Mouse (Mus musculus): ENCODE measurements at regions not wholly inside any gene's neighbourhood (a gene's known extent, or its start where the extent isn't known, plus 50 kb on each side); places are given as distances from the start of the nearest gene placed in this dataset.

DNA sequence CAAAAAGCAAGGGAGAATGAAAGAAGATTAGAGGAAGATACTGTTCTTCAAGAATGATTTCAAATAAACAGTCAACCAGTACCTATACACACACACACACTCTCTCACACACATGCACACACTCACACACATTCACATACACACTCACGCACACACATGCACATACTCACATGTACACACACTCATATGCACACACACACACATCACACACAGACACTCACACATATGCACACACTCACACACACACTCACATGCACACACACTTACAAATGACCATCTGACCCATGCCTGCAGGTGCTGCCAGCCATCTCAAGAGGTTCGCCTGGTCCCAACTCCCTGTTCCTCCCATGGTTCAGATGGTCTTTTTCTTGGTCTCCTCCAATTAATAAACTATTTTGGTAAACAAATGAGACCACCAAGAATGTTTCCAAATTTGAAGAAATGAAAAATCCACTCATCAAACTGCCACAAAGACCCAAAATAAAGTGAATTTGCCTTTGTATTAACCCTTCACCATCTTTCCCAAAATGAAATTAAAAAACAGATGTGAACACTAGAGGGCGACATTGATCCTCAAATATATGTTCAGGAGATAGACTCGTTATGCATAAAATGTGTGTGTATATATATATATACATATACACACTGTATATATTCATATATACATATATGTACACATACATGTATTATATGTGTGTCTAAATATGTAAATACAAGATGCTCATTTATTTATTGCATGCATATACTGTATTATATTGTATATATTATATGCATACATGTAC lies 150.3 kb upstream of the Ank start:
- Histone ChIP-seq H3K4me3 (ENCODE audit: low read depth, low read length) (no peak overlapping the region), H3K9ac (ENCODE audit: low read length) (no peak overlapping the region), H3K4me2 (ENCODE audit: low read length) (no peak overlapping the region), H3K4me1 (replicated peaks; ENCODE audit: control insufficient read depth, insufficient read depth, low read length) (no peaks in the 10 kb centered on the region), H3K36me3 (ENCODE audit: control insufficient read depth, insufficient read depth, low read length) (no peaks in the 10 kb centered on the region), H3K27me3 (replicated peaks; ENCODE audit: control insufficient read depth, insufficient read depth, low read length) (no peaks in the 10 kb centered on the region), H3K27ac (ENCODE audit: low read depth) (no peak overlapping the region), H3K9me3 (ENCODE audit: control insufficient read depth, low read length) (no peaks in the 10 kb centered on the region)
- ATAC-seq (replicated peaks; ENCODE audit: low FRiP score, low TSS enrichment, low read depth): peak; percentile 50; the same call in 1 of the 2 replicates
- DNase-seq (ENCODE audit: low spot score): no peak
- WGBS: 52% methylated on average over 4 of the region's 4 CpGs

DNA sequence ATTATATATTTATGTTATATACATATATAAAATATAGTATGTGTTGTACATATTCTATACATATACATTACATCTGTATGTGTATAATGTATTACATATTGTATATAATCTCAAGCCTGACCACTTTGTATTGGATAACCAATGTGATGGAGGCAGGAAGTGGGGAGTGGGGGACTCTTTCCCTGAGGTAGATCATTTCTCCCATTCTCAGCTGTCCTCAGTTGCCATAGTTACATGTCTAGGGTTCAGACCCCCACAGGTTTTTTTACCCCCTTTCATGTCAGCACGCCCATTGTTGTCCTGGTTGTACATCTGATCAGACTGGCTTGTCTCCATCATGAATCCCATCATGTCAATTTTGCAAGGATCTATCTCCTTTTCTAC lies 149.7 kb upstream of the Ank start:
- ATAC-seq (replicated peaks; ENCODE audit: low FRiP score, low TSS enrichment, low read depth): 0 out of 2 replicates have a peak, but pooled peaks have one; percentile 19
- no peaks in the 10 kb centered on the region for H3K4me1 ChIP-seq (replicated peaks; ENCODE audit: control insufficient read depth, insufficient read depth, low read length)

DNA sequence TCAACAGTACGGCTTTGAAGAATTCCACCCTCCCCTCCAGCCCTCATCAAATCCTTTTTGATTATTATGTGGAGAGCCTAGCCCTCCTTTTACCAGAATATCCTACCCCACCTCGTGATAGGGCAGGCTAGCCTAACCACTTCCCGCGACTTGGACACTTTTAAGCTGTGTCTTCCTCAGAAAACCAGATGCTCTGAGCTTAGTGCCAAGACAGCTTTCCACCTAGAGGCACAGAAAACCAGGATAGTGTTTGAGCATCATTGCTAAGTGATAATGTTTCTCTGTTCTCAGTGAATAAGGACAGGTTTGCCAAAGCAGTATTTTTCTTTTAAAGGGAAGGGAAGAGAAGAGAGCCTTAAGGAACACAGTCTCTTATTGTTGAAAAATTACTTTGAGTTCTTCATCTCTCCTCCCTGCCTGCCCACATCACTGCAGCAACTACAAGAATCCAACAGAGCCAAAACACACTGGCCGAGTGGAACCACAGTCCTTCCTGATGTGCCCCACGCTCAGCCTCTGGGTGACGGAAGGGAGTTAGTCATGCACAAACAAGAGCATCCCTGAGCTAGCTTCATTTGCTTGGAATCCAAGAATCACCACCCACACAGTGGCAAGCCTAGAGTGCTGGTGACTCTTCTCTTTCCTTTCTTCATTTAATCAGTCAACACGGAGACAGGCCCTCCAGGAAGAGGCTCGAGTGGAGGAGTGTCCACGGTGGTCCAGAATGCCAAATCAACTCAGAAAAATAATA lies 144.4 kb upstream of the Ank start:
- no peak overlapping the region for H3K9ac ChIP-seq (ENCODE audit: low read length)
- H3K36me3 ChIP-seq (ENCODE audit: control insufficient read depth, insufficient read depth, low read length): no peaks in the 10 kb centered on the region
- no peaks in the 10 kb centered on the region for H3K27me3 ChIP-seq (replicated peaks; ENCODE audit: control insufficient read depth, insufficient read depth, low read length)
- H3K4me2 ChIP-seq (ENCODE audit: low read length): no peak overlapping the region
- no peaks in the 10 kb centered on the region for H3K9me3 ChIP-seq (ENCODE audit: control insufficient read depth, low read length)
- DNase-seq (ENCODE audit: low spot score) (no peak), ATAC-seq (replicated peaks; ENCODE audit: low FRiP score, low TSS enrichment, low read depth) (no peak)
- no peaks in the 10 kb centered on the region for H3K4me1 ChIP-seq (replicated peaks; ENCODE audit: control insufficient read depth, insufficient read depth, low read length)
- H3K4me3 ChIP-seq (ENCODE audit: low read depth, low read length): no peak overlapping the region
- 85% methylated on average over 10 of the region's 10 CpGs for WGBS
- H3K27ac ChIP-seq (ENCODE audit: low read depth): no peak overlapping the region

More for the DNA sequence above, 149.7 kb upstream of the Ank start:
- no peak overlapping the region for H3K9ac ChIP-seq (ENCODE audit: low read length)
- H3K4me2 ChIP-seq (ENCODE audit: low read length): no peak overlapping the region
- no peaks in the 10 kb centered on the region for H3K9me3 ChIP-seq (ENCODE audit: control insufficient read depth, low read length)
- WGBS: 71% methylated on average over 1 of the region's 1 CpGs
- no peak overlapping the region for H3K27ac ChIP-seq (ENCODE audit: low read depth)
- no peaks in the 10 kb centered on the region for H3K36me3 ChIP-seq (ENCODE audit: control insufficient read depth, insufficient read depth, low read length)
- no peak for DNase-seq (ENCODE audit: low spot score)
- no peaks in the 10 kb centered on the region for H3K27me3 ChIP-seq (replicated peaks; ENCODE audit: control insufficient read depth, insufficient read depth, low read length)
- no peak overlapping the region for H3K4me3 ChIP-seq (ENCODE audit: low read depth, low read length)

DNA sequence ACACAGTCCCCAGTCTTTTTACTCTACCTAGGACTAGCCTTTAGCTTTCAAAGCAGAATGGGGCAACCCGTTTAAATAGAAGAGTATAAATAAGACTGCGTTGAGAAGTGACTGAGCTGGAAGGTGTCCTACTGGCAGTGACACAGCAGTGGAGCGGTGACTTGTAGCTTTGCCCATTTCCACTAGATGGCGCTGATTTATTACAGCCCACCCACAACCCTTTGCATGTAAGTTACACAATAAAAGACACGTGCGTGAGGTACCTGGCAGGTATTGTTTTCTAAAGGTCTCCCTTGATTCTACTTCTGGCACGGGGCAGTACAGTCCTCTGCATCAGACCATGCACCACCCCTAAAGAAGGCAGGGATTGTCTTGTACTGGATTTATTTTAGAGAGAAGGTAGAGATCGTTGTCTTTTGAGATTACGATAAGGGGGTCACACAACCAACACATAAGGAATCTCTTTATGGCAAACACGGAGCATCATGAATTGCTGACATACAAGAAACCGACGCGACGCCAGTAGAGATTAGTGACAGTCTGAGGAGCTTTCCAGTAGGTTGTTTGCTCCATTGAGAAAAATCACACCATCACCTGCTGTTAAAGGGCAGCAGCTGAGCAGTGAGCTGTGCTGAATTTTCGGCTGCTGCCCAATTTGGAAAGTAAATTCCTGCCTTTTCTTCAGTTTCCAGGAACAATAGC lies 140.5 kb upstream of the Ank start:
- WGBS: 29% methylated on average over 15 of the region's 15 CpGs
- no peak overlapping the region for H3K4me3 ChIP-seq (ENCODE audit: low read depth, low read length)
- H3K4me2 ChIP-seq (ENCODE audit: low read length): no peak overlapping the region
- H3K4me1 ChIP-seq (replicated peaks; ENCODE audit: control insufficient read depth, insufficient read depth, low read length): no peaks in the 10 kb centered on the region
- no peaks in the 10 kb centered on the region for H3K27me3 ChIP-seq (replicated peaks; ENCODE audit: control insufficient read depth, insufficient read depth, low read length)
- peak; percentile 91 for ATAC-seq (replicated peaks; ENCODE audit: low FRiP score, low TSS enrichment, low read depth)
- no peaks in the 10 kb centered on the region for H3K36me3 ChIP-seq (ENCODE audit: control insufficient read depth, insufficient read depth, low read length)
- no peak overlapping the region for H3K9ac ChIP-seq (ENCODE audit: low read length)
- DNase-seq (ENCODE audit: low spot score): peak; percentile 73
- no peaks in the 10 kb centered on the region for H3K9me3 ChIP-seq (ENCODE audit: control insufficient read depth, low read length)
- H3K27ac ChIP-seq (ENCODE audit: low read depth): no peak overlapping the region

DNA sequence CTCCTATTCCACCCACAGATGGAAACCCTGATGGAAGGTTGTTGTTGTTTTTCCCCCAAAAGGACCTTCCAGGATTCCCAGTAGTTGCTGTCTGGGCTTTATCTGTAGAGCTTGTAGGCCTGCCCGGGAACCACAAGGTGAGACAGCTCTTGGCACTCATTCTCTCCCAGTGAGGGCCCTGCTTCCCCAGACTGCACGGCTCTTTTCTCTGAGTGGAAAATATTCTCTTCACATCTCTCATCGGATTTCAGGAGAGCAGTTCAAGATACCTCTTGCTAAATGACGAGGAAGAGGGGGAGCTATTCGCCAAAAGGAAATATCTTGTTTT lies 140.0 kb upstream of the Ank start:
- H3K27me3 ChIP-seq (replicated peaks; ENCODE audit: control insufficient read depth, insufficient read depth, low read length): no peaks in the 10 kb centered on the region
- H3K9me3 ChIP-seq (ENCODE audit: control insufficient read depth, low read length): no peaks in the 10 kb centered on the region
- ATAC-seq (replicated peaks; ENCODE audit: low FRiP score, low TSS enrichment, low read depth) (no peak), DNase-seq (ENCODE audit: low spot score) (no peak)
- H3K36me3 ChIP-seq (ENCODE audit: control insufficient read depth, insufficient read depth, low read length): no peaks in the 10 kb centered on the region
- H3K27ac ChIP-seq (ENCODE audit: low read depth): no peak overlapping the region
- no peaks in the 10 kb centered on the region for H3K4me1 ChIP-seq (replicated peaks; ENCODE audit: control insufficient read depth, insufficient read depth, low read length)
- no peak overlapping the region for H3K9ac ChIP-seq (ENCODE audit: low read length)
- no peak overlapping the region for H3K4me2 ChIP-seq (ENCODE audit: low read length)
- 77% methylated on average over 5 of the region's 5 CpGs for WGBS
- no peak overlapping the region for H3K4me3 ChIP-seq (ENCODE audit: low read depth, low read length)

DNA sequence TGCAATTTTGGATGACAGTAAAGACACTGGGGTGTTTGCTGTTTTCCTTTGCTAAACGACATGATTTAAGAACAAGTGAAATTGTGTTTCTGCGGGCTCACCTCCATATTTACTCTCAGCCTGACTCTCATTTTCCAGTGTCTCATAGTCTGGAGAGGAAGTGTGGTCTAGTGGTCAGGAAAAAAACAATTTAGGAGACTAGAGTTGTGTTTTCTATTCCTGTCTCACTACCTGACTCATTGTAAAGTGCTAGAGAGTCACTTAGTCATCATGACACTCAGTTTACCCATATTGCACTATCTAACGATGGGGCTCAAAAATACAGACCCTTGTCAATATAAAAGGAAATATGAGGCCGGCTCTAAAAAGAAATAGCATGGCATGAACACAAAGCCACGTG lies 138.7 kb upstream of the Ank start:
- H3K36me3 ChIP-seq (ENCODE audit: control insufficient read depth, insufficient read depth, low read length): no peaks in the 10 kb centered on the region
- WGBS: 84% methylated on average over 5 of the region's 5 CpGs
- no peaks in the 10 kb centered on the region for H3K4me1 ChIP-seq (replicated peaks; ENCODE audit: control insufficient read depth, insufficient read depth, low read length)
- H3K27ac ChIP-seq (ENCODE audit: low read depth): no peak overlapping the region
- H3K27me3 ChIP-seq (replicated peaks; ENCODE audit: control insufficient read depth, insufficient read depth, low read length): no peaks in the 10 kb centered on the region
- DNase-seq (ENCODE audit: low spot score): no peak
- H3K9me3 ChIP-seq (ENCODE audit: control insufficient read depth, low read length): no peaks in the 10 kb centered on the region
- H3K9ac ChIP-seq (ENCODE audit: low read length): no peak overlapping the region
- no peak overlapping the region for H3K4me2 ChIP-seq (ENCODE audit: low read length)
- no peak overlapping the region for H3K4me3 ChIP-seq (ENCODE audit: low read depth, low read length)
- no peak for ATAC-seq (replicated peaks; ENCODE audit: low FRiP score, low TSS enrichment, low read depth)

DNA sequence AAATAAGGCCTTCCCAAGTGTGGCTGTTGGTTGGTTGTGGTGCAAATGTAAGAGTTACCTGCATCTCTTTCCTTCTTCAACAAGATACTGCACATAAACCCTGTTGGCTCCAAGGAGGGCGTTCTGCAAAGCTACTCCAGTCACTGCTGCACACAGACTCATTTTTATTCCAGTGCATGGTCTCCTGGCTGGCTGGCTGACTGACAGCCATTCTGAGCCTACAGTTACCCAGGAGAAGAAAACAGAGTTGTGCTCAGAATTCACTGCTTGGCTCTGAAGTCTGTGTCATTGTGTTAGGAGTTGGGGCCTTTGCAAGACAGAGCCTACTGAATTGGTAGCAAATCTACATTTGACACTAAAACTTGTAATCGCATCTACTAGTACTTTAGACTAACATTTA lies 138.0 kb upstream of the Ank start:
- H3K27ac ChIP-seq (ENCODE audit: low read depth): no peak overlapping the region
- H3K36me3 ChIP-seq (ENCODE audit: control insufficient read depth, insufficient read depth, low read length): no peaks in the 10 kb centered on the region
- no peaks in the 10 kb centered on the region for H3K27me3 ChIP-seq (replicated peaks; ENCODE audit: control insufficient read depth, insufficient read depth, low read length)
- no peaks in the 10 kb centered on the region for H3K4me1 ChIP-seq (replicated peaks; ENCODE audit: control insufficient read depth, insufficient read depth, low read length)
- no peaks in the 10 kb centered on the region for H3K9me3 ChIP-seq (ENCODE audit: control insufficient read depth, low read length)
- DNase-seq (ENCODE audit: low spot score): no peak
- WGBS: 86% methylated on average over 2 of the region's 2 CpGs
- no peak overlapping the region for H3K9ac ChIP-seq (ENCODE audit: low read length)
- H3K4me3 ChIP-seq (ENCODE audit: low read depth, low read length): no peak overlapping the region
- ATAC-seq (replicated peaks; ENCODE audit: low FRiP score, low TSS enrichment, low read depth): no peak
- no peak overlapping the region for H3K4me2 ChIP-seq (ENCODE audit: low read length)

DNA sequence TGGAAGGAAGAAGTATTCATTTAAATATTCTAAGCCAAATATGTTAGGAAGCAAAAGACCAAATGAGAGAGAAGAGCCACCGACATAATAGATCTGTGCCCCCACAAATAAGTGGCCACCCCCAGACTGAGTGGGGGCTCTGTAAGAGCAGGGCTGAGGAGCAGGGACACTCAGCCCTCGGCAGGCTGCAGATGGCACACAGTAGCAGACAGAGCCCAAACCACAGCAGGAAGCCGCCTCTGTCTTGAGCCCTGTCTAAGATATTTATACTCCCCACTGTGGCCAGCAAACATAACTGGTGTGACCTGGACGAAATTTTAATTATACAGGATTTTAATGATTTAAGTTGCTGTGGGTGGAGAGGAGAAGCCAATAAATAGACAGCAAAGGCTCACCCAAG lies 126.4 kb upstream of the Ank start:
- no peaks in the 10 kb centered on the region for H3K27me3 ChIP-seq (replicated peaks; ENCODE audit: control insufficient read depth, insufficient read depth, low read length)
- 68% methylated on average over 4 of the region's 4 CpGs for WGBS
- H3K36me3 ChIP-seq (ENCODE audit: control insufficient read depth, insufficient read depth, low read length): no peaks in the 10 kb centered on the region
- H3K27ac ChIP-seq (ENCODE audit: low read depth): no peak overlapping the region
- no peak for DNase-seq (ENCODE audit: low spot score)
- no peak overlapping the region for H3K4me3 ChIP-seq (ENCODE audit: low read depth, low read length)
- H3K4me2 ChIP-seq (ENCODE audit: low read length): no peak overlapping the region
- H3K4me1 ChIP-seq (replicated peaks; ENCODE audit: control insufficient read depth, insufficient read depth, low read length): no peaks in the 10 kb centered on the region
- ATAC-seq (replicated peaks; ENCODE audit: low FRiP score, low TSS enrichment, low read depth): no peak
- H3K9me3 ChIP-seq (ENCODE audit: control insufficient read depth, low read length): no peaks in the 10 kb centered on the region
- H3K9ac ChIP-seq (ENCODE audit: low read length): no peak overlapping the region
